Mouse (Mus musculus): ENCODE data around the gene Plxdc1.

The Plxdc1 gene

GRCm38 (mm10) chr11:97987551-97988526, 1.6 kb upstream of the Plxdc1 start:
- peak; percentile 95 for DNase-seq (ENCODE audit: low read depth)

DNA sequence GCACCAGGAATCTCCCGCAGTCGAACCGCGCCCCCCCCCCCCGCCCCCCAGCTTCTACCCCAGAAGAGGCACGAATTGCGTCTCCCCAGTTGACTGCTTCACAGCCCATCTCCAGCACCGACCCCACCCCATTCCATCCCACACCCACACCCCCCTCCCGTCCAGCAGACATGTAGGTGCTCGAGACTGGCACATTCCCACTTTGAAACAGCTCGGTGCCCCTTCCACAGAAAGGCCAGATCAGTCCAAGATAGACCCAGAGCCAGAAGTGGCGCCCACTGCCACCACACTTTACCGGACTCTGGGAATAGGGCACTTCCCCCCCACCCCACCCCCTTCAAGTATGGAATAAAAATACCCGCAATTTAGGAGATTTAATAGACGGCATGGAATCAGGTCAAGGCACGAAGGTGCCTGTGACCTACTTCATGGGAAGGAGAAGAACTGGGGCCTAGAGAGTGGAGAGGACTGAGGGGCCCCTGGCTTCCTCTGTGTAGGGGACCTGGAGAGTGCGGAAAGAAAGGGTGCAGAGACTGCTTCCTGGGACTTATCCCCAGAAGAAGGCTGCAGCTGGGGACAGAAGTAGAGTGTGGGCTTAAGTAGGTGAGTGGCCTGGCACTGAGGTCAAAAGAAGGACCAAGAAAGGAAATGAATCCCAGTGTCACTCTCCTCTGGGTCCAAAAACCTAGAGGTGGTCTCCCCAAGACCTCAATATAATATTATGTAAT, 658 bp upstream of the Plxdc1 start:
- DNase-seq (ENCODE audit: low read depth): no peak

- DNase-seq (ENCODE audit: low read depth): no peak
Measured at GRCm38 (mm10) chr11:97983983-97984382, 2.3 kb downstream of the Plxdc1 start.

- DNase-seq (ENCODE audit: low read depth): no peak
Measured at GRCm38 (mm10) chr11:97983506-97983905, 2.7 kb downstream of the Plxdc1 start.

DNA sequence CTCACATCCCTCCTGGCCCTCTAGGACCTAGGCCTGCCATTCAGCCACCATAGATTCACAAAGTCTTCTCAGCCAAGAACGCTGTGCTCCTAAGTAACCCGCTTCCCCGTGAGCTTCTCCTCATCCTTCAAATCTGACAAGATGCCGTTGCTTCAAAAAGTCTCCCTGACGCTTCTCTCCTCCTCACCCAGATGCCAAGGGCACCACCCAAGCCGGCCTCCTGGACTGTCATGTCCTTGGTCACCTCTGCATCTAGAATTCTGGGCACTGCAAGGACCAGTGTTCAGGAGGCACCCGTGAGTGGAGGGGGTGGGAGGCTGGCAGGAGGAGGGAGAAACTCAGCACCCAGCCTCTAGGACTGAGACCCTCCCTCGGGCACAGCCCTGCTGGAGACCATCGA, 3.5 kb downstream of the Plxdc1 start:
- DNase-seq (ENCODE audit: low read depth): no peak

DNA sequence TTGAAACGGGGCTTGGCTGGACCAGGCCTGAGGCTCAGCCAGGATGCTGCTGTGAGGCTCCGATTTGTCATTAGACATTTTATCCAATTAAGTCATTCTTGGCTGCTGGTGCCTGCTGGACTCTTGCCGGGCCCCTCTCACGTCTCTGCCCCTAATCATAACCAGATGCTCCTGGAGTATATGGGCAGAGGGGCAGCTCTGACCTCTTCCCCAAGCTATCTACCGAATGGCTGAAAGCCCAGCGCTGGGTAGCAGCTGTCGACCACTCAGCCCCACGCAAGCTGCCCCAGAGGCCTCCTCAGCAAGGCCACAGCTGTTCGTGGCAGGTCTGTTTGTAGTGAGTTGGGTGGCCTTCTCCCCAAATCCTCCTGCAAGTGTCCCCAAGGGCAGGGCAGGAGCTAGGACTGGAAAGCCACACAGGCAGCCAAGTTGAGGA, 5.7 kb downstream of the Plxdc1 start:
- DNase-seq (ENCODE audit: low read depth): no peak

DNA sequence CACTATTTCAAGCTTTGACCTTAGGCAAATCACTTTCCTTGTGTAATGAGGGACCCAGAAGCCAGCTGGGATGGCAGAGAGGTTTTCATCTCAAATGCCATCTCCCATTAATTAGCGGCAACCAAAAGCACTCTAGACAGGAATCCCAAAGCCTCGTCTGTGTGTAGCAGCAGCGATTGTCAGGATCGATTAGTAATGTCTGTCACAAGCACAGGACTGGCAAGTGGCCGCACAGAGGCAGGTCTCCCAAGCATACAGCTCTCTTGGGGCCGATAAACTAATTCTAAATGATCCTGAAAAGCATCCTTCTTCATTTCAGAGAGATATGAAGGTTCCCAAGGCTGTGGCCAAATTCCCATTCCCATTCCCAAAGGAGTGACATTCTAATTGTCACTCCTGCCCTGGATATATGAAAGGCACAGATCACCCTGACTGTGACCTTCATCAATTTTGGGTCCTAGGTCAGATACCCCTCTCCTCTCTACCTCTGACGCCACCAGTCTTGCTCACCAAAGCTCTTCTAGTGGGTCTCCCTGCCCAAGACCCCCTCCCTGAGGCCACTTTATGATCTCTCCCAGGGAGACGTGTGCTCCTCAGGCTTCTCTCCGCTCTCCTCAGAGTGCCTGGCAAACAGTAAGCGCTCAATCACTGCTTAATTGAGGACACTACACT, 6.3 kb downstream of the Plxdc1 start:
- DNase-seq (ENCODE audit: low read depth): no peak

DNA sequence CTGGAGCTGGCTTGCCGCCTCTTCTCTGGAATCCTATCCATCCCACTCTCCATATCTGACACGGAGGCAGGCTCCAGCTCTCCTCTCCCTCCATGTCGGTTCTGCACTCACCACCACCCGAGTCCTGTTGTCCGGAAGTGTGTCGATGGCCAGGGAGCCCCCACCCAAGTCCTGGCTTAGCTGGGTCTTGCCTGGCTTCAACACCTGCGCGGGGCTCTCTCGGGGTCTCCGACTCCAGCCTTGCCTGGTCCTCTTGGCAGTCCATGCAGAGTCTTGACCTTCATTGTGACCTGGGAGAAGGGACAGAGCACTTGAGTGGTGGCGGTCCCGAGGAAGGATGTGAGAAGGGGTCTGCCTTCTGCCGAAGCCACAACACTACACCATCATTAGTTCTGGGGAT, 7.9 kb downstream of the Plxdc1 start:
- no peak for DNase-seq (ENCODE audit: low read depth)

DNA sequence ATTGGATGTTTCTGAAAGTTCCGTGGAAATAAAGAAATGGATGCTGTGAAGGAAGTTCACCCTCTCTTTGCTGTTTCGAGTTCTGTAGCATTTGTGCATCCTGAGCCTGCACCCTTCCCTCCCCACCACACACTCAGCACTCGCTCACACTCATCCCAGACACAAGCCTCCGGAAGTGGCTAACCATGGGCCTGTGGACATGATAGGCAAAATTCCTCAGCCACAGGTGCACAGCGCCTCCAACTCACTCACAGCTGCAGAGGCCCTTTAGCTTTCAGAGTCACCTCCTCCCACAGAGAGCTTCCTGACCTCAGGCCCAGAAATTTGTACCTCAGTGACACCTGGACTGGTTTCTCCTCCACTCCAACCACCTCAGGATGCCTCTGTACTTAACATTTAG, 8.4 kb downstream of the Plxdc1 start:
- no peak for DNase-seq (ENCODE audit: low read depth)

DNA sequence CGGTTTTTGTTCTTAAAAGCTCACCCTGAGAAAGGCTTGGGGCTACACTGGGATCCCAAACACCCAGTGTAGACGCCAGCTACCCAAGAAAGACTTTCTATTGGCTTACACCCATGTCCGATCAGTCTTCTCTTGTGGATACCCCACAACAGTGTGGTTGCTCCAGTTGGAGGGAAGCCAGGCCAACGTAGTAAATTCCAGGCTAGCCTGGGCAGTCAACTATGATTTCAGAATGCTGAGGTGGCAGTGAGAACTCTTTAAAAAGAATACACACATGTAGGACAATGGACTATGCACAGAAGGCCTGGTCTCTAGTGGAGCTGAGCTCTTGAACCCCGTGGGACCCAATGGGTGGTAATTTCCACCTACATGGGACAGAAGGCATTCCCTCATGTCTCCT, 11.5 kb downstream of the Plxdc1 start:
- DNase-seq (ENCODE audit: low read depth): no peak

- no peak for DNase-seq (ENCODE audit: low read depth)
Measured at GRCm38 (mm10) chr11:97974141-97974540, 12.1 kb downstream of the Plxdc1 start.

DNA sequence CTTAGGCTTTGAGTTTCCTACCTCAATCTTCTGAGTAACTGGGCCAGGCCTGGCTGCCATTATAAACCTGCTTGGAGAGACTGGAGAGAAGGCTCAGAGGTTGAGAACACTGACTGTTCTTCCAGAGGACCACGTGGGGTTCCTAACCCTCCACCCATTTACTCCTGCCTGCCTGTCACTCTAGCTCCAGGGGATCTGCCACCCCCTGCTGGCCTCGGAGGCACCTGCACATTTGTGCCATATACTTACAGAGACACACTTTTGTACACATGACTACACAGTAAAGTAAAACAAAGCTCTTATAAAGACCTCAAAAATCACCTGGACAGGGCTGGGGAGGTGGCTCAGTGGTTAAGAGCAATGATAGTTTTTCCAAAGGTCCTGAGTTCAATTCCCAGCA, 13.8 kb downstream of the Plxdc1 start:
- no peak for DNase-seq (ENCODE audit: low read depth)

GRCm38 (mm10) chr11:97971232-97971631, 15.0 kb downstream of the Plxdc1 start:
- no peak for DNase-seq (ENCODE audit: low read depth)

GRCm38 (mm10) chr11:97970771-97971170, 15.5 kb downstream of the Plxdc1 start:
- no peak for DNase-seq (ENCODE audit: low read depth)

DNA sequence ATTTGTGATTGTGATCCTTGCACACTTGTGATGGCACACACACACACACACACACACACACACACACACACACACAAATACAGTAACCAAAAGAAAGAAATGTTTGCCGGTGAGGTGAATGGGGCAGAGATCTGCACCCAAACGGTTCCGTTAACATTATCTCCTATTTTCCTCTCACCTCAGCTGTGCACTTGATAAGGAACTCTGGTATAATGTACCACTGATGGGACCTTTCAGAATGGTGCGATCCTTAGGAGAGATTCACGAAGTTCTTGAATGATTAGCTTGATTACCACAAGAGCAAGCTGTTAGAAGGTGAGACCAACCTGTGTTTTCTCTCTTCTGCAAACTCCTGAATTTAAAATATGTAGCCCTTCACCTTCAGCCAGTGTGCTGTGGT, 17.9 kb downstream of the Plxdc1 start:
- DNase-seq (ENCODE audit: low read depth): no peak

DNA sequence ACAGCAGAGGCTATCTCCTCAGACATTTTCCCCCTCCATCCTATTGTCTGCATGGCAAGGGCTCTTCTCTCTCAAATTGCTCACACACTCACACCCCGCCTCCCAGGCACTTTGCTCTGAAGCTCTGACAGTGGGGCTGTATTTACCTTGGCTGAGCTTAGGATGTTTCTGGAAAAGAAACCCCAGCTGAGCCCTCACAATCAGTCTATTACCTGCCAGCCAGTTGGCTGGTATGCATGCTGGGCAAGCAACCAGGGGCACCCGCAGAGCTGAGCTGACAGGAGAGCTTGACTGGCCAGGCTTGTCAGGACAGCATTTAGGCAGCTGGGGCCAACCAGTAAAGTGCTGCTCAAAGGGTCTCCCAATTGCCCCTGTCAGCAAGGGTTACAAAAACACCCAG, 19.1 kb downstream of the Plxdc1 start:
- no peak for DNase-seq (ENCODE audit: low read depth)

DNA sequence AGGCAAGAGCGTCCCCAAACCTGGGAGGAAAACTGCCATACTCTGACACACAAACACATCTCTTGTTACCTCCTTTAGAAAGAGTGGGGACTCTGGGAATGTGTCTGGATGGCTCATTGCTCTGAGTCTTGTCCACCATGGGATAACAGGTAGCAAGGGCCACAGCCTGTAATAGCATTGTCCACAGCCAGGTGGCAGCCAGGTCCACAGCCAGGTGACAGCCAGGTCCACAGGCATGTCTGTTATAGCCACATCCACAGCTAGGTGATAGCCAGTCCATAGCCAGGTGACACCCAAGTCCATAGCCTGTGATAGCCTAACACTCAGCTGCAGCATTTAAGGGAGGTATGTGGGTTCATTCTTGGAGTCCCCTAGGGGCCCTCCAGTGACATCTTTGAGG, 25.3 kb downstream of the Plxdc1 start:
- DNase-seq (ENCODE audit: low read depth): no peak

DNA sequence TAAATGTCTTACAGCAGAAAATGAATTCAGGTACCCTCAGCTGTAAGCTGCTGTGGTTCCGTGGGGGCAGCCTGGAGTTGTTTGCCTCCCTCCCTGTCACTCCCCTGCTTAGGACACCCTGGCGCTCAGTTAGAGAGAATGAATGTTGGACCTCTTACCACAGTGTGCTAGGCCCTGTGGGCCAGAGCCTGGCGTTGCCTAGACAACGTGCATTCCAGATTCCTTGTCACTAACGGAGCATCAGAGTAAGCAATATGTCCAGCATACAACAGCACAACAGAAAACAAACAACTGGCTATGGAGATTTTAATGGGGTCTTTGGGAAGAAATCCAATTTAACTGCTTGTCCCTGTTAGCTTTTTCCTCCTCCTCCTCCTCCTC, 27.0 kb downstream of the Plxdc1 start:
- DNase-seq (ENCODE audit: low read depth): no peak

DNA sequence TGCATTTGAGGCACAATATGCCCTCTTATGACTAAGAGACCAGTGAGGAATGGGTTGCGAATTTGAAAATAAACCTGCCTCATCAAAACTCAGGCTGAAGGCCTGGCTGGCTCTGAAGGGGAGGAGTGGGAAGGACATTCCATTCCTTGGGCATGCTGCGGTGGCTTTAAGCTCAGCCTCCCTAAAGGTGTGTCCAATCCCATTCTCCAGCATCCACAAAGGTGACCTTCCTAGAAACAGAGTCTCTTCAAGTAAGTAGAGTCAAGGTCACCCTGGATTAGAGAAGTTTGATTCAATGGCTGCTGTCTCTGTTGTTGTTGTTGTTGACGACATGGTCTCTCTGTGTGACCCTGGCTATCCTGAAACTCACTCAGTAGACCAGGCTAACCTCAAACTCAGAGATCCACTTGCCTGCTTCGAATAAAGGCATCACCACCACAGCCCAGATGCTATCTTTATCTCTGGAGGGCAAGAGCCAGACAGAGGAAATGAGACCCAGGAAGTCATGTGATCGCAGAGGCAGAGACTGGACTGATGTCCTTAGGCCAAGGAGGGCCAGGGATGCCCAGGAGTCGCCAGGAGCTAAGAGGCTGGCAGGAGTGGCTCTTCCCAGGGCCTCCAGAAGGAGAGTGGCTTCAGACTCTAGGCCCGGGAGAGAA, 27.5 kb downstream of the Plxdc1 start:
- DNase-seq (ENCODE audit: low read depth): no peak

GRCm38 (mm10) chr11:97956905-97957560, 29.2 kb downstream of the Plxdc1 start:
- DNase-seq (ENCODE audit: low read depth): no peak

DNA sequence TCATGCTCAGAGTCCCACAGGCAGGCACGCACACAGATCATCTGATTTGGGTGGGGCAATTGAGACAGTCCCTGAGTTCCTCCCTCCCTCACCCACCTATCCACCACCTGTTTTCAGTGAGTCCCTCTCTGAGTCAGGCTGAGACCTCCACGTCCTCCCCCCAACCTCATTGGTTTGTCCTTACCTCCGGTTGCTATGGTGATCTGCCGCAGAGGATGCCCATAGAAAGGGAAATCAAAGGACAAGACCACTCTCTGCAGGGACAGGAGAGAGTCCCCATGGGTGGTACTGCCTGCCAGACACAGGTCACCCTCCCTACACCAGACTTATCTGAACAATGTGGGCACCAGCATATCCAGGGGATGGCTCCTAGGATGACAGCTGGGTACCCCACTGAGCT, 30.3 kb downstream of the Plxdc1 start:
- no peak for DNase-seq (ENCODE audit: low read depth)
